Mouse (Mus musculus): ENCODE data around the gene Gm20696.

DNA sequence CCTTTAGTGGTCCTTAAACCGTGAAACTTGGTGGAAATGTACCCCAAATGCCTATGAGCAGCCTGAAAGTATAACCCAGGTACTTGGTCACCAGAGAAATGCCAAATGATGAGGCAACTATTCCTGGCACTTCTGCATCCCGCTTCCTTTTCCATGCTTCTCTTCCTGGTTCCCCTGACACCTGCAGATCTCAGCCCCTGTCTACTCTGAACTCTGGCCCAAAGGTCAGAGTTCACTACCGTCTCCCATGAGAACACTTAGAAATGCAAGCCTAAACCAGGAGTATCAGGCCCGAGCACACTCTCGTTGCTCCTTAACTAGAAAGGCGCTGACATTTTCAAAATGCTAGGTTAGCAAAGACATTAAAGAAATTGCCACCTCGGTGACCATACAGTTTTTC lies 394.9 kb downstream of the Gm20696 start:
- TF ChIP-seq CTCF (IDR thresholded peaks at IDR 0.05; ENCODE audit: borderline replicate concordance, insufficient read depth, low read depth, low read length) (no peak), POLR2A (IDR thresholded peaks at IDR 0.05; ENCODE audit: borderline replicate concordance, insufficient read depth, low read length) (no peak)

All from cerebellum, adult 2 months (tissue).